Mouse (Mus musculus) heart, postnatal 0 days (tissue): ENCODE measurements around the gene Plcg2. TPM values are rescaled to one million over a fixed set of nuclear protein-coding genes. Genes with fewer than 3 reads are reported as not detected.

Experiments used
- ATAC-seq: fragments of 200-750 bp; cut with Nextera tagmentation; 2 replicates; pipeline ENCODE4 v1.8.0; 2017; ENCODE audit warnings: low read depth, moderate number of reproducible peaks, moderate library complexity; ENCODE audit not compliant: insufficient read depth
- DNase-seq: peaks from one replicate; pipeline ENCODE4 v3.0.0-alpha.2; 2016; ENCODE audit warnings: low spot score
- H3K27ac ChIP-seq: fragments of 300-500 bp; sonication (generic); 2 replicates; pipeline ENCODE4 v1.5.1; 2014; ENCODE audit warnings: low read depth, mild to moderate bottlenecking
- H3K27me3 ChIP-seq: fragments of 300-500 bp; sonication (generic); 2 replicates; pipeline ENCODE4 v1.6.1; 2014; ENCODE audit warnings: low read length, mixed read lengths; ENCODE audit not compliant: control insufficient read depth, insufficient read depth
- H3K36me3 ChIP-seq: fragments of 300-500 bp; sonication (generic); replicated peaks from 2 replicates; pipeline ENCODE4 v1.6.1; 2014; ENCODE audit warnings: low read length, mixed read lengths; ENCODE audit not compliant: control insufficient read depth, insufficient read depth
- H3K4me1 ChIP-seq: fragments of 300-500 bp; sonication (generic); 2 replicates; pipeline ENCODE4 v1.6.1; 2014; ENCODE audit warnings: antibody characterized with exemption; ENCODE audit not compliant: control insufficient read depth, insufficient read depth
- H3K4me2 ChIP-seq: fragments of 300-500 bp; sonication (generic); 2 replicates; pipeline ENCODE4 v1.6.1; 2014; ENCODE audit warnings: low read depth, mild to moderate bottlenecking, low read length, moderate library complexity
- H3K4me3 ChIP-seq: fragments of 300-500 bp; sonication (generic); 2 replicates; pipeline ENCODE4 v1.5.1; 2014; ENCODE audit warnings: low read depth, low read length
- H3K9ac ChIP-seq: fragments of 300-500 bp; sonication (generic); replicated peaks from 2 replicates; pipeline ENCODE4 v1.6.1; 2014; ENCODE audit warnings: low read depth, low read length, mixed read lengths
- H3K9me3 ChIP-seq: fragments of 300-500 bp; sonication (generic); replicated peaks from 2 replicates; pipeline ENCODE4 v1.6.1; 2016; ENCODE audit warnings: low read length; ENCODE audit not compliant: control insufficient read depth
- CTCF ChIP-seq: IDR thresholded peaks from 2 replicates; pipeline ENCODE4 v1.5.1; 2016; ENCODE audit warnings: antibody characterized with exemption, control low read depth, low read depth
- EP300 ChIP-seq: IDR thresholded peaks from 2 replicates; pipeline ENCODE4 v1.6.1; 2016; ENCODE audit warnings: antibody characterized with exemption, low read depth
- WGBS: fragments of 180-500 bp; shearing (Covaris S2); extraction: QIAGEN DNeasy Blood & Tissue Kit; methylation state at CpG from one replicate; pipeline ENCODE4 v1.1.7; 2014; 5-methylcytosine and 5-hydroxymethylcytosine counted together
- polyA plus RNA-seq: library from polyadenylated mRNA; unstranded; fragments of >200 nt; fragmentation: Nextera tagmentation; extraction: Ambion mirVana; gene quantifications from 2 replicates; pipeline ENCODE4 v1.2.1, GENCODE M21; 2015
- total RNA-seq: library from RNA; depleted of rRNA; stranded (reverse); fragments of >200 nt; gene quantifications from 2 replicates; pipeline ENCODE4 v1.2.3, GENCODE M21; 2014; ENCODE audit warnings: low replicate concordance

The Plcg2 gene
- total and polyA plus RNA-seq, 2 experiments from 2014 or later: 5.0 to 8.8 TPM

DNA sequence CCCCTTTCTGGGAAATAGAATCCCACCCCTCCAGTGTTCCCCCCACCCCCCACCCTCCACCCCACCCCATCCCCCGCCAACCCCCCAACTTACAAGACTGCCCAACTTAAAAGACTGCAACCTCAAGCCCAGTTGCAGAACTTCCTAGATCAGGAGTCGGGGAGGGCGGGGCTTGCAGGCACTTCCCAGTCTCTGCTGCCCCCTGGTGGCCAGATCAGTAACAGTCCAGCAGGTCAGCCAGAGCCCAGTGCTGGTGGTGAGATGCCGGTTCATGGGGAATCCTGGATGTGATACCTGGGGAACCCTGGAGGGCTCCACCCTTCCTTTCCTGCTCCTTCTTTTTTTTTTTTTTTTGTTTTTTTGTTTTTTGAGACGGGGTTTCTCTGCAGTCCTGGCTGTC, 23.1 kb upstream of the Plcg2 start:
- Histone ChIP-seq H3K27ac (no peak overlapping the region), H3K4me3 (no peak overlapping the region), H3K9me3 (no peaks in the 10 kb centered on the region), H3K4me1 (no peaks in the 10 kb centered on the region), H3K36me3 (no peaks in the 10 kb centered on the region), H3K27me3 (no peaks in the 10 kb centered on the region), H3K9ac (no peak overlapping the region), H3K4me2 (no peak overlapping the region)
- WGBS: 0% methylated on average over 5 of the region's 5 CpGs
- peak; percentile 84 for DNase-seq
- peak; percentile 94 for TF ChIP-seq CTCF
- no peak for TF ChIP-seq EP300
- peak; percentile 76 for ATAC-seq

DNA sequence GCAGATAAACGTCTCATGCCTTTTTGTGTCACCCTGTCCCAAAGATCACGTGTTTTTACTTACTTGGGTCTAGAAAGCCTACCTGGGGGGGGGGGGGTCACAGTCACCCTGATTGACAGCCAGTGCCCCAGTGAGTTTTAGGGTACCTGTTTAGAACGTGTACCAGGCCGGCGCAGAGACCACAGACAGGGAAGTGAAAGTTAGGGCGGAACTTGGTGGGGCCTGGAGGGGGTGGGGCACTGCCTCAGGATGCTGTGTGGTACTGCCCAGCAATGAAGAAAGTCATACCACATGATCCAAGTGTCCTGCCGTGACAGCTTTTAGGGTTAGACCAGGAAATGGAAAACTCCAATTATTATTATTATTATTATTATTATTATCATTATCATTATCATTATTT, 22.3 kb upstream of the Plcg2 start:
- Histone ChIP-seq H3K4me3 (no peak overlapping the region), H3K9ac (no peak overlapping the region)
- 57% methylated on average over 7 of the region's 7 CpGs for WGBS

GRCm38 (mm10) chr8:117478082-117478481, 20.0 kb upstream of the Plcg2 start:
- DNase-seq (no peak), ATAC-seq (no peak)
- no peak overlapping the region for H3K4me2 ChIP-seq
- no peaks in the 10 kb centered on the region for H3K9me3 ChIP-seq
- no peak overlapping the region for H3K9ac ChIP-seq
- H3K4me1 ChIP-seq: no peaks in the 10 kb centered on the region
- no peak overlapping the region for H3K27ac ChIP-seq
- TF ChIP-seq EP300 (no peak), CTCF (no peak)
- no peaks in the 10 kb centered on the region for H3K36me3 ChIP-seq
- no peak overlapping the region for H3K4me3 ChIP-seq
- no peaks in the 10 kb centered on the region for H3K27me3 ChIP-seq

More for the DNA sequence above, 22.3 kb upstream of the Plcg2 start:
- DNase-seq (no peak), ATAC-seq (no peak)
- Histone ChIP-seq H3K36me3 (no peaks in the 10 kb centered on the region), H3K27ac (no peak overlapping the region), H3K9me3 (no peaks in the 10 kb centered on the region), H3K4me1 (no peaks in the 10 kb centered on the region), H3K27me3 (no peaks in the 10 kb centered on the region), H3K4me2 (no peak overlapping the region)
- TF ChIP-seq EP300 (no peak), CTCF (no peak)

GRCm38 (mm10) chr8:117479996-117480395, 18.1 kb upstream of the Plcg2 start:
- H3K9me3 ChIP-seq: no peaks in the 10 kb centered on the region
- H3K9ac ChIP-seq: no peak overlapping the region
- no peak for ATAC-seq
- TF ChIP-seq EP300: no peak
- TF ChIP-seq CTCF: no peak
- DNase-seq: no peak
- 94% methylated on average over 9 of the region's 9 CpGs for WGBS
- H3K4me3 ChIP-seq: no peak overlapping the region
- H3K4me2 ChIP-seq: no peak overlapping the region
- no peaks in the 10 kb centered on the region for H3K4me1 ChIP-seq
- H3K36me3 ChIP-seq: no peaks in the 10 kb centered on the region
- no peak overlapping the region for H3K27ac ChIP-seq
- no peaks in the 10 kb centered on the region for H3K27me3 ChIP-seq

DNA sequence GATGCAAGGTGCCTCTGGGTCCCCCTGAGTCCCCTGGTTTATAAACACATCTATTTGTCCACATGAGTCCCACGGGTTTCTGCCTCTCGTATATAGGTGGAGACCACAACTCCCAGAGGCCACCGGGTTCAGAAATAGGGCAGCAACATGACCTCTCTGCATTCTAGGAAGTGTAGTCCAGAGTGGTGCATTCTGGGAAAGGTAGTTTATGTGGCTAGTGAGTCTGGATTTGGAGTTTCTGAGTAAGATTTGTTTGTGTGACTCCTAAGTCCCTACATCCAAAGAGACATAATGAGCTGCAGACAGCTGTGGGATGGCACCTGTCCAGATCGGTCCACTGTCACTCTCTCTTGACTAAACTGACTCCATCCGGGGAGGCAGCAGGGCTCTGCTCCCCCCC, 17.6 kb upstream of the Plcg2 start:
- Histone ChIP-seq H3K36me3 (no peaks in the 10 kb centered on the region), H3K4me1 (no peaks in the 10 kb centered on the region), H3K27me3 (no peaks in the 10 kb centered on the region), H3K9ac (no peak overlapping the region), H3K9me3 (no peaks in the 10 kb centered on the region), H3K27ac (no peak overlapping the region), H3K4me2 (no peak overlapping the region), H3K4me3 (no peak overlapping the region)
- WGBS: 74% methylated on average over 5 of the region's 5 CpGs
- no peak for DNase-seq
- no peak for ATAC-seq
- TF ChIP-seq EP300: no peak
- TF ChIP-seq CTCF: no peak

DNA sequence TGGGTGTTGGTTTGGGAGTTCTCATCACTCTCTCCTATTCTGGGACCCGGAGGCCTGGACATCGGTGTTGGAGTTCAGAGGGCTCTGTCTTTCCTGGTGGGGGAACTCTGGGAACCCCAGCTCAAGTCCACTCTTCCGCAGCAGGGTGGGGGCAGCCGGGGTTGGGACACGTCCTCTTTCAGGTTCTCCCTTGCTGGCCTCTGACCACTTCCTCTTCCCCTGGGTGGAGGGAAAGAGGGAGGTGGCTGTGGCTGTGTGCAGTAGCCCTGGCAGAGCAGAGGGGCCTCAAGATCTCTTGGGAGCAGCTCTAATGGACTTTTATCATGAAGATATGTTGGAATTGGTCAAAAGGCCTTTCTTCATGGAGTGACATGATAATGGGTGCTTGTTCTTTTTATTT, 16.3 kb upstream of the Plcg2 start:
- DNase-seq (no peak), ATAC-seq (no peak)
- TF ChIP-seq CTCF: no peak
- TF ChIP-seq EP300: no peak
- Histone ChIP-seq H3K27me3 (no peaks in the 10 kb centered on the region), H3K9ac (no peak overlapping the region), H3K4me1 (no peaks in the 10 kb centered on the region), H3K4me3 (no peak overlapping the region), H3K4me2 (no peak overlapping the region), H3K36me3 (no peaks in the 10 kb centered on the region), H3K9me3 (no peaks in the 10 kb centered on the region), H3K27ac (no peak overlapping the region)
- 59% methylated on average over 5 of the region's 5 CpGs for WGBS
